Mouse (Mus musculus) left cerebral cortex, postnatal 4 days (tissue): ENCODE measurements around the gene Synj1. TPM values are rescaled to one million over a fixed set of nuclear protein-coding genes. Genes with fewer than 3 reads are reported as not detected.

Source experiments
- DNase-seq: peaks from one replicate; pipeline ENCODE4 v3.0.0-alpha.2; 2022
- intact Hi-C: fragments of 180-260 bp; cut with DNase I; formaldehyde crosslinking; loops from one replicate; pipeline ENCODE4 v1.15.1; 2025
- microRNA-seq: library from miRNA; unstranded; fragments of <30 nt; microRNA quantifications from one replicate; pipeline ENCODE4 v1.2.0, GENCODE M21; 2022
- total RNA-seq, 2 experiments: library from RNA; stranded (reverse); gene quantifications; 2 replicates each; pipeline ENCODE4 v1.2.3; 2021

Gene Synj1
- total RNA-seq, 2 experiments from 2014 or later: 140 to 164 TPM

DNA sequence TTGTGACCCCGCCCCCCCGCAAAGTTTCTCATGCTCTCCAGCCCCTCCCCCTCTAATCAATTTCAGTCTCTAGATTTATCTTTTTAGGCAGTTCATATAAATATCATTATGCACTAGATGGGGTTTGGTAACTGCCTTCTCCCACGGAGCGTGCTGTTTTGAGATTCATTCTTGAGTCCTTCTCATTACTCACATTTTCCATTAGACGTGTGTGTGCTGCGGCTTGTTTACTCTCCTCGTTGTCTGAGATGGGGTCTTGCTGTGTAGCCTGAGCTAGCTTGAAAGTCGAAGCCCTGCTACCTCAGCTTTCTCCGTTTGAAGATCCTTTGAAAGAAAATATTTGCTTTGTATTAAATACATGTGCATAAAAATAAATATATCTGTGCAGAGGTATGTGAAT lies 117.3 kb downstream of the Synj1 start:
- intact Hi-C loops: no loop called here
- no peak for DNase-seq

GRCm38 (mm10) chr16:90893019-90893418 lies 118.1 kb downstream of the Synj1 start:
- intact Hi-C loops: no loop called here
- DNase-seq: no peak

DNA sequence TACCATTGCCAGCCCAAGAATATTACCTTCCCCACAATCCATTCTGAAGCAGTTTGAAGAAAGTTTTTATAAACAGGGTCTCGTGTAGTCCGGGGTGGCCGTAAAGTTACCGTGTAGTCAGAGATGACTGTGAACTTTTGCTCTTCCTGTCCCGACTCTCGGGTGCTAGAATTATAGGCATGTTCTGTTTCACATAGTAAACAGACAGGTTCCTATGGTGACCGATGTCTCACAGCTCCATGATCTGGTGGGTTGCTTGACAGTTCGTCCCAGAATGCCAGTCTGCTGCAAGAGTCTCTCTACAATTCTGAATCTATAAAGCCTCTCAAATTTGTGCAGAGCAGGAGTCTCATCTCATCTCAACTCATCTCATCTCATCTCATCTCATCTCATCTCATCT lies 119.0 kb downstream of the Synj1 start:
- intact Hi-C loops: no loop called here
- no peak for DNase-seq

DNA sequence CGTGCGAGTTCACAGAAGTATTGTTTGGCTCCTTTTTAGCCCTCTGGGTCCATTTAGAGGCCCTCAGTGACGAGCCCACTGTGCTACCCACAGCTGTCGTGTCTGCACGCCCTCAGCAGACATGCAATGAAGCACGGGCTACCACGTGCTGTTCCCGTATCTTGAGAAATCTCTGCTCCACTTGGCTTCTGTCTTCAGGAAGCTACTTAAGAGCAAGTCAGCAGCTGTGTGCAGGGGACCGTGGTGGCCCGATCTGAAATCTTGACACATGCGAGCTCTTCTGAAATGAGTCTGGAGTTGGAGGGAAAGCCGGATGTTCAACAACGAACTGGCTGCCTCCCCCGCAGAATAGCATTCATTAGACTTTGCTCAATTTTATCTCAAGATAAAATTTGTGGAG lies 119.5 kb downstream of the Synj1 start:
- intact Hi-C loops: no loop called here
- no peak for DNase-seq

DNA sequence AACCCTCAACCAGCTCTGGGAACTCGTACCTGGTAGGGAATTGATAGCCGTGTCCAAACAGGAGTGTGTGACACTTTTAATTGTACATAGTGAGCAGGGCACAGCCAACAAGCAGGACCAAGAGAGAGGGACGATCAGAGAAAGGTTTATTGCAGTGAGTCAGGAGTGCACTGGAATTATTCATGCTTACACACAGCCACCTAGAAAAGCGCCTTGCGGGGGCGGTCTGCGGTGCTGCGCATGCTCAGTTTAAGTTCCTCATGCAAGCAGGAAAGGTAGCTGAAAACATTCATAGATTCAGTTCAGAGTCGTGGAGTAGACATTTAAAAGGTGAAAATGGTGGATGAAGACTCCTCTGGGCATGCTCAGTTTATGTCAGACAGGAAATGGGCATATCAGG lies 120.4 kb downstream of the Synj1 start:
- no peak for DNase-seq
- intact Hi-C loops: no loop called here

Small RNA genes lying within 50 kb of the gene (microRNA-seq; reads per million reads assigned to microRNA genes)
- gene Gm22933: not detected

Other genes with a start within 250 kb of the Synj1 start
- gene Urb1, start 200.9 kb downstream of the Synj1 start, total RNA-seq: 10 to 100 TPM; 15.9 to 18.5 TPM
- 1 to 10 TPM in 1 of 2 experiments, under 1 TPM in 1; 0.96 to 1.4 TPM for gene Eva1c, start 184.6 kb downstream of the Synj1 start, total RNA-seq
- gene Cfap298, start 76.2 kb downstream of the Synj1 start, total RNA-seq: 10 to 100 TPM; 31.6 to 35.8 TPM
- 10 to 100 TPM; 91.2 to 94.8 TPM for gene Paxbp1, start 33.2 kb upstream of the Synj1 start, total RNA-seq
- gene 4932438H23Rik, start 83.8 kb upstream of the Synj1 start, total RNA-seq: under 1 TPM; 0.40 to 0.44 TPM
- gene Olig2, start 214.1 kb upstream of the Synj1 start, total RNA-seq: 10 to 100 TPM; 30.9 to 34.9 TPM